Mouse (Mus musculus): ENCODE measurements at regions not wholly inside any gene's neighbourhood (a gene's known extent, or its start where the extent isn't known, plus 50 kb on each side); places are given as distances from the start of the nearest gene placed in this dataset.

- no peak for TF ChIP-seq CTCF (IDR thresholded peaks at IDR 0.05; ENCODE audit: low read depth)
- no peak for TF ChIP-seq EP300 (IDR thresholded peaks at IDR 0.05; ENCODE audit: low read depth)
Measured at GRCm38 (mm10) chr3:144029121-144029520, 175.9 kb downstream of the Lmo4 start.

Measured in heart, postnatal 0 days (tissue).